Mouse (Mus musculus): ENCODE results near the gene Hhipl1.

GRCm38 (mm10) chr12:108355271-108355670 is 49.2 kb downstream of the Hhipl1 start:
- no peak for TF ChIP-seq USF1 (IDR thresholded peaks at IDR 0.05; ENCODE audit: low read depth)
- TF ChIP-seq CTCF (IDR thresholded peaks at IDR 0.05; ENCODE audit: control insufficient read depth, insufficient read depth, insufficient read length) = no peak
- no peak for TF ChIP-seq MYOD1 (IDR thresholded peaks at IDR 0.05; ENCODE audit: control insufficient read depth, insufficient read length, low read depth)
